Mouse (Mus musculus) MEL (cell line): ENCODE results near the gene Net1.

Experiments used
- CHD2 ChIP-seq: IDR thresholded peaks from 2 replicates; pipeline ENCODE4 v1.6.1; 2011; ENCODE audit warnings: low read length, improper control_type of control experiment
- CTCF ChIP-seq, 3 experiments: IDR thresholded peaks in 2 of 3; conservative IDR thresholded peaks in 1 of 3; 2 replicates each; pipeline ENCODE4 v1.5.1; 2011 to 2012; ENCODE audit warnings: low read length in 3 of 3, low read depth in 2 of 3, mild to moderate bottlenecking in 2 of 3, improper control_type of control experiment in 1 of 3, inconsistent platforms in 1 of 3, mixed read lengths in 1 of 3, moderate library complexity in 1 of 3; ENCODE audit not compliant: control insufficient read depth in 1 of 3, insufficient read depth in 1 of 3, poor library complexity in 1 of 3, severe bottlenecking in 1 of 3
- EP300 ChIP-seq, 2 experiments: IDR thresholded peaks; 2 replicates each; pipeline ENCODE4 v1.6.1; 2011; ENCODE audit warnings: improper control_type of control experiment in 2 of 2, low read length in 2 of 2, low read depth in 1 of 2, mild to moderate bottlenecking in 1 of 2
- ETS1 ChIP-seq: IDR thresholded peaks from 2 replicates; pipeline ENCODE4 v1.6.1; 2012; ENCODE audit warnings: low read depth, mild to moderate bottlenecking, inconsistent platforms, low read length, improper control_type of control experiment, moderate library complexity
- JUND ChIP-seq: IDR thresholded peaks from 2 replicates; pipeline ENCODE4 v1.6.1; 2011; ENCODE audit warnings: low read depth, mild to moderate bottlenecking, improper control_type of control experiment, low read length
- MAZ ChIP-seq: IDR thresholded peaks from 2 replicates; pipeline ENCODE4 v1.6.1; 2012; ENCODE audit warnings: low read depth, mild to moderate bottlenecking, inconsistent platforms, low read length, improper control_type of control experiment
- NELFE ChIP-seq: IDR thresholded peaks from 2 replicates; pipeline ENCODE4 v1.6.1; 2011; ENCODE audit warnings: low read depth, low read length, improper control_type of control experiment
- POLR2A ChIP-seq, 2 experiments: IDR thresholded peaks; 2 replicates each; pipeline ENCODE4 v1.6.1; 2011 to 2012; ENCODE audit warnings: low read length in 2 of 2, mild to moderate bottlenecking in 2 of 2, control low read depth in 1 of 2, improper control_type of control experiment in 1 of 2, low read depth in 1 of 2, moderate library complexity in 1 of 2; ENCODE audit not compliant: control insufficient read depth in 1 of 2, insufficient read depth in 1 of 2, poor library complexity in 1 of 2

DNA sequence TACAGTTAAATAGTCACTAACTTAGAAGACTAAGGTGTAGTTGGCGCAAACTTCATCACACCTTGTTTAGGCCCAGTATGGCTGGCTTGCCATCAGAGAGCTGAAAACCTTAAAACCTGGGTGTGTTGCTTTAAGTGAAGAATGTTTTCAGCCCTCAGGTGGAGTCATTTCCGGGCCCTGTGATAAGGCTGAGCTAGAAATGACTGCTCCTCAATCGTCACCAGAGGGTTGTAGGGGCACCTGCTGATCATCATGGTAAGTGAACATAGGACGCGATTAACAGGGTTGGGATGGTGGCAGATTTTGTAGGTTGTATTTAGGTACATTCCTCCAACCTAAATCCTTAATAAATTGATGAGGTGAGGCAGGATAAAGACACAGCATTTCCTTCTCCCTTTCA is 6.5 kb upstream of the Net1 start:
- TF ChIP-seq CTCF (IDR thresholded peaks at IDR 0.05 in 2 of 3, conservative IDR thresholded peaks at IDR 0.05 in 1 of 3; ENCODE audit: control insufficient read depth in 1 of 3, insufficient read depth in 1 of 3, low read depth in 2 of 3, low read length in 3 of 3, poor library complexity in 1 of 3, severe bottlenecking in 1 of 3) = no peak
- TF ChIP-seq POLR2A (IDR thresholded peaks at IDR 0.05; ENCODE audit: control insufficient read depth in 1 of 2, insufficient read depth in 1 of 2, low read depth in 1 of 2, low read length in 2 of 2, poor library complexity in 1 of 2) = no peak
- no peak for TF ChIP-seq CHD2
- no peak for TF ChIP-seq JUND
- no peak for TF ChIP-seq NELFE
- no peak for TF ChIP-seq MAZ
- TF ChIP-seq ETS1 = no peak
- no peak for TF ChIP-seq EP300 (IDR thresholded peaks at IDR 0.05; ENCODE audit: low read depth in 1 of 2, low read length in 2 of 2)
